Mouse (Mus musculus) T-helper 1 cell (primary cell): Measurements from ENCODE around the gene Dst.

Experiments
- in situ Hi-C: fragments of 300-600 bp; cut with MboI, MseI; formaldehyde crosslinking; loops from one replicate; pipeline ENCODE4 v1.15.1; 2025; ENCODE audit warnings: high pct_unique_total_duplicates

The Dst gene

GRCm38 (mm10) chr1:34021574-34021973, 113.5 kb downstream of the Dst start:
- in situ Hi-C loops, result no loop called here

- in situ Hi-C loops, result no loop called here
Measured at GRCm38 (mm10) chr1:34023154-34023553, 115.1 kb downstream of the Dst start.

- in situ Hi-C loops, result no loop called here
Measured at GRCm38 (mm10) chr1:34025879-34026278, 117.9 kb downstream of the Dst start.

- in situ Hi-C loops, result no loop called here
Measured at GRCm38 (mm10) chr1:34028722-34029121, 120.7 kb downstream of the Dst start.

- in situ Hi-C loops, result no loop called here
Measured at GRCm38 (mm10) chr1:34030330-34031021, 122.5 kb downstream of the Dst start.

- in situ Hi-C loops, result no loop called here
Measured at GRCm38 (mm10) chr1:34033052-34033451, 125.0 kb downstream of the Dst start.

- in situ Hi-C loops, result no loop called here
Measured at GRCm38 (mm10) chr1:34033478-34033877, 125.5 kb downstream of the Dst start.

- in situ Hi-C loops, result no loop called here
Measured at GRCm38 (mm10) chr1:34033958-34034357, 125.9 kb downstream of the Dst start.

GRCm38 (mm10) chr1:34036111-34036510, 128.1 kb downstream of the Dst start:
- in situ Hi-C loops, result no loop called here

GRCm38 (mm10) chr1:34038571-34038970, 130.5 kb downstream of the Dst start:
- in situ Hi-C loops, result no loop called here

GRCm38 (mm10) chr1:34040049-34040448, 132.0 kb downstream of the Dst start:
- in situ Hi-C loops, result no loop called here

- in situ Hi-C loops, result no loop called here
Measured at GRCm38 (mm10) chr1:34040901-34041721, 133.1 kb downstream of the Dst start.

- in situ Hi-C loops, result no loop called here
Measured at GRCm38 (mm10) chr1:34042299-34042698, 134.3 kb downstream of the Dst start.

GRCm38 (mm10) chr1:34043327-34043726, 135.3 kb downstream of the Dst start:
- in situ Hi-C loops, result no loop called here

- in situ Hi-C loops, result no loop called here
Measured at GRCm38 (mm10) chr1:34043836-34044550, 136.0 kb downstream of the Dst start.

GRCm38 (mm10) chr1:34044675-34045074, 136.7 kb downstream of the Dst start:
- in situ Hi-C loops, result no loop called here

GRCm38 (mm10) chr1:34047285-34047684, 139.3 kb downstream of the Dst start:
- in situ Hi-C loops, result no loop called here

GRCm38 (mm10) chr1:34051251-34051650, 143.2 kb downstream of the Dst start:
- in situ Hi-C loops, result no loop called here

- in situ Hi-C loops, result no loop called here
Measured at GRCm38 (mm10) chr1:34052422-34052821, 144.4 kb downstream of the Dst start.

GRCm38 (mm10) chr1:34054970-34055369, 146.9 kb downstream of the Dst start:
- in situ Hi-C loops, result no loop called here

GRCm38 (mm10) chr1:34056658-34057057, 148.6 kb downstream of the Dst start:
- in situ Hi-C loops, result no loop called here

GRCm38 (mm10) chr1:34059231-34059630, 151.2 kb downstream of the Dst start:
- in situ Hi-C loops, result no loop called here
